14 mouse cellular contexts compared by ENCODE assay signal in the genomic region with DNA sequence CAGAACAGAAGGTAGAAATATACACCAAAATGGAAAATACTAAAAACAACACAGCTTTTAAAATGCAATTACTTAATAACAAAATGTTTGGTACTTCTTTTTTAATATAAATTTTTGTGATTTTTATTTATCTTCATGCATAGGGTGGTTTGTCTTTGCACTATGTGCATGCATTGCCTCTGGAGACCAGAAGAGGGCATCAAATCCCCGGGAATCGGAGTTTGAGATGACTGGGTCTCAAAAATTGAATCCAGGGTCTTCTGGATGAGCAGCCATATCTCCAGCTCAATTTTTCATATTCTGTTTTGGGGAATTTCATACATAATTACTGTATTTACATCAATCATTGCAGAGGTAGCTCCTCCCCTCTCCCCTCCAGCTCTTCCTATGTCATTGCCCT.
DNase-seq lines count a peak whose midpoint lies in the region; ATAC-seq and TF ChIP-seq lines count a peak whose summit lies in the region.
"Had no signal": no experiment of that assay in that cellular context is flagged by ENCODE, and none has a peak within 500 bp of the region (broad histone marks: within the 10 kb centered on the region; RNA-seq: fewer than 3 reads in every experiment).

No protein-coding gene starts in this region.

- no peak overlapping the region for H3K4me2 ChIP-seq in hindbrain, postnatal 0 days (ENCODE audit: low read depth, low read length)
- H3K4me2 ChIP-seq in hindbrain, embryonic 16.5 days (ENCODE audit: low read length), result no peak overlapping the region
- H3K4me2 ChIP-seq in midbrain, postnatal 0 days (ENCODE audit: low read depth, low read length, poor library complexity, severe bottlenecking), result no peak overlapping the region
- no peak overlapping the region for H3K4me2 ChIP-seq in midbrain, embryonic 16.5 days (ENCODE audit: low read length)
- H3K4me2 ChIP-seq: embryonic facial prominence, embryonic 13.5 days; heart, embryonic 15.5 days; liver, embryonic 15.5 days; neural tube, embryonic 13.5 days had no signal

- H3K4me3 ChIP-seq in hindbrain, postnatal 0 days (ENCODE audit: low read length), result no peak overlapping the region
- no peak overlapping the region for H3K4me3 ChIP-seq in hindbrain, embryonic 16.5 days (ENCODE audit: low read length)
- no peak overlapping the region for H3K4me3 ChIP-seq in midbrain, postnatal 0 days (ENCODE audit: low read depth, low read length)
- H3K4me3 ChIP-seq in midbrain, embryonic 16.5 days (ENCODE audit: low read depth, low read length), result no peak overlapping the region
- H3K4me3 ChIP-seq: embryonic facial prominence, embryonic 13.5 days; heart, embryonic 15.5 days; liver, embryonic 15.5 days; midbrain, embryonic 10.5 days; neural tube, embryonic 13.5 days had no signal

- peak; percentile 34 for DNase-seq in adrenal gland, postnatal 14 days
- no peak for DNase-seq in adrenal gland, adult 8-10 months
- DNase-seq in hindbrain, postnatal 0 days (ENCODE audit: low spot score), result peak; percentile 42
- peak; percentile 34 for DNase-seq in midbrain, postnatal 0 days (ENCODE audit: low spot score)
- peak; percentile 43 for DNase-seq in retina, postnatal 1 day
- no peak for DNase-seq in adrenal gland, adult 18-20 months (ENCODE audit: low spot score in 2 of 2)
- DNase-seq: kidney, adult 8-10 months had no signal

- no peak overlapping the region for H3K9ac ChIP-seq in hindbrain, postnatal 0 days (replicated peaks; ENCODE audit: low read length)
- H3K9ac ChIP-seq in hindbrain, embryonic 16.5 days (ENCODE audit: low read depth, low read length), result no peak overlapping the region
- no peak overlapping the region for H3K9ac ChIP-seq in midbrain, postnatal 0 days (replicated peaks; ENCODE audit: low read length, poor library complexity, severe bottlenecking)
- H3K9ac ChIP-seq in midbrain, embryonic 16.5 days (ENCODE audit: low read depth, low read length), result no peak overlapping the region
- H3K9ac ChIP-seq: embryonic facial prominence, embryonic 13.5 days; heart, embryonic 15.5 days; liver, embryonic 15.5 days; neural tube, embryonic 13.5 days had no signal

- TF ChIP-seq CTCF in hindbrain, postnatal 0 days (IDR thresholded peaks at IDR 0.05; ENCODE audit: low read depth), result peak; percentile 59
- TF ChIP-seq CTCF in midbrain, postnatal 0 days (IDR thresholded peaks at IDR 0.05), result peak; percentile 72

- no peaks in the 10 kb centered on the region for H3K4me1 ChIP-seq in hindbrain, postnatal 0 days (ENCODE audit: insufficient read depth, low read length)
- no peaks in the 10 kb centered on the region for H3K4me1 ChIP-seq in hindbrain, embryonic 16.5 days (ENCODE audit: control insufficient read depth, insufficient read depth, low read depth, low read length)
- H3K4me1 ChIP-seq in midbrain, postnatal 0 days (ENCODE audit: insufficient read depth, low read length), result no peaks in the 10 kb centered on the region
- no peaks in the 10 kb centered on the region for H3K4me1 ChIP-seq in midbrain, embryonic 16.5 days (ENCODE audit: control insufficient read depth, insufficient read depth, low read length)
- H3K4me1 ChIP-seq: liver, embryonic 15.5 days; midbrain, embryonic 10.5 days had no signal

- no peak overlapping the region for H3K27ac ChIP-seq in hindbrain, postnatal 0 days
- no peak overlapping the region for H3K27ac ChIP-seq in hindbrain, embryonic 16.5 days (ENCODE audit: low read depth, low read length)
- H3K27ac ChIP-seq in midbrain, postnatal 0 days (ENCODE audit: low read depth, low read length), result no peak overlapping the region
- H3K27ac ChIP-seq in midbrain, embryonic 16.5 days (ENCODE audit: low read length), result no peak overlapping the region
- H3K27ac ChIP-seq: embryonic facial prominence, embryonic 13.5 days; heart, embryonic 15.5 days; liver, embryonic 15.5 days; midbrain, embryonic 10.5 days; neural tube, embryonic 13.5 days had no signal

- H3K36me3 ChIP-seq in hindbrain, postnatal 0 days (ENCODE audit: insufficient read depth, low read length), result no peaks in the 10 kb centered on the region
- no peaks in the 10 kb centered on the region for H3K36me3 ChIP-seq in hindbrain, embryonic 16.5 days (ENCODE audit: control insufficient read depth, insufficient read depth, low read length)
- H3K36me3 ChIP-seq in midbrain, postnatal 0 days (ENCODE audit: insufficient read depth, low read length), result no peaks in the 10 kb centered on the region
- no peaks in the 10 kb centered on the region for H3K36me3 ChIP-seq in midbrain, embryonic 16.5 days (ENCODE audit: control insufficient read depth, insufficient read depth, low read length)
- H3K36me3 ChIP-seq: heart, embryonic 15.5 days; liver, embryonic 15.5 days had no signal

- H3K9me3 ChIP-seq in hindbrain, postnatal 0 days (ENCODE audit: low read length), result no peaks in the 10 kb centered on the region
- H3K9me3 ChIP-seq in hindbrain, embryonic 16.5 days (ENCODE audit: control insufficient read depth, low read length), result no peaks in the 10 kb centered on the region
- H3K9me3 ChIP-seq in midbrain, postnatal 0 days (ENCODE audit: low read length), result no peaks in the 10 kb centered on the region
- no peaks in the 10 kb centered on the region for H3K9me3 ChIP-seq in midbrain, embryonic 16.5 days (replicated peaks; ENCODE audit: control insufficient read depth, low read length, poor library complexity, severe bottlenecking)
- H3K9me3 ChIP-seq: embryonic facial prominence, embryonic 13.5 days; heart, embryonic 15.5 days; liver, embryonic 15.5 days; midbrain, embryonic 10.5 days; neural tube, embryonic 13.5 days had no signal

- ATAC-seq in hindbrain, postnatal 0 days, result peak; percentile 22; the same call in 1 of the 2 replicates
- ATAC-seq in hindbrain, embryonic 16.5 days, result no peak
- ATAC-seq in midbrain, postnatal 0 days (ENCODE audit: low FRiP score), result no peak
- no peak for ATAC-seq in midbrain, embryonic 16.5 days

- H3K27me3 ChIP-seq in hindbrain, postnatal 0 days (ENCODE audit: insufficient read depth, low read length), result no peaks in the 10 kb centered on the region
- no peaks in the 10 kb centered on the region for H3K27me3 ChIP-seq in hindbrain, embryonic 16.5 days (replicated peaks; ENCODE audit: control insufficient read depth, insufficient read depth, low read length)
- H3K27me3 ChIP-seq in midbrain, postnatal 0 days (ENCODE audit: insufficient read depth, low read length), result no peaks in the 10 kb centered on the region
- H3K27me3 ChIP-seq in midbrain, embryonic 16.5 days (ENCODE audit: control insufficient read depth, insufficient read depth, low read depth, low read length), result no peaks in the 10 kb centered on the region
- H3K27me3 ChIP-seq: embryonic facial prominence, embryonic 13.5 days; heart, embryonic 15.5 days; liver, embryonic 15.5 days; neural tube, embryonic 13.5 days had no signal

- 46% methylated on average over 2 of the region's 2 CpGs for WGBS in hindbrain, postnatal 0 days
- 66% methylated on average over 2 of the region's 2 CpGs for WGBS in hindbrain, embryonic 16.5 days
- 62% methylated on average over 2 of the region's 2 CpGs for WGBS in midbrain, postnatal 0 days
- 54% methylated on average over 2 of the region's 2 CpGs for WGBS in midbrain, embryonic 16.5 days

Comparison
In these comparisons a context has a peak if more than half of its experiments do, and no peak if none do; other contexts are left out.
1. DNase-seq: peak in adrenal gland, postnatal 14 days (single experiment), hindbrain, postnatal 0 days (single experiment), midbrain, postnatal 0 days (single experiment) and retina, postnatal 1 day (single experiment); none in adrenal gland, adult 8-10 months (single experiment) and adrenal gland, adult 18-20 months (0 of 2).